Mouse (Mus musculus): ENCODE data around the gene Crebrf. TPM values are rescaled to one million over a fixed set of nuclear protein-coding genes. Genes with fewer than 3 reads are reported as not detected.
A peak's percentile ranks its signal among the peaks of the same experiment; 100 is the strongest.

Gene Crebrf
- polyA plus RNA-seq, 1 experiment from 2014 or later, result 8.3 TPM

DNA sequence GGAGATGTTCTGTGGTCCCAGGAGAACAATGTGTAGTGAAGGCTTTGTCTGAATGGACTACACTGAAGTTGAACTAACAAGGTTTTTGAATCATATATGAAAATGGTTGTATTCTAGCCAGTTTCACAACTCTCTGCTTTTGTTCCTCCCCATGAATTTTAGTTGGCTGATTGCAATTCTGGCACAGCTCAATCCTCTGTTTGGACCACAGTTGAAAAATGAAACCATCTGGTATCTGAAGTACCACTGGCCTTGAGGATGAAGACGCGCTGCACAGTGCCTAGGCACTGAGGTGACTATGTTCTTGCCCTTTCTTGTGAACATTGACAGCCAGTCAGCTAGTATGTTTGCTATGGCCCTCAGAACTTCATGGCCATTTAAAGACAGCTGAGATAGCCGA, 20.3 kb upstream of the Crebrf start:
- Histone ChIP-seq H3K4me2 (ENCODE audit: low read length) (no peak overlapping the region), H3K9ac (ENCODE audit: low read length) (no peak overlapping the region), H3K4me3 (ENCODE audit: control insufficient read depth in 1 of 2, insufficient read depth in 1 of 2, low read depth in 1 of 2, low read length in 2 of 2) (no peak overlapping the region), H3K4me1 (ENCODE audit: control insufficient read depth in 2 of 2, insufficient read depth in 2 of 2, low read length in 2 of 2) (peaks cover 13 to 25% of the 10 kb centered on the region in 2 experiments), H3K27ac (replicated peaks in 1 of 2; ENCODE audit: control insufficient read depth in 1 of 2, insufficient read depth in 1 of 2, low read depth in 2 of 2, low read length in 2 of 2) (no peak overlapping the region), H3K27me3 (ENCODE audit: control insufficient read depth, insufficient read depth, low read length) (no peaks in the 10 kb centered on the region), H3K9me3 (ENCODE audit: control insufficient read depth, low read length) (no peaks in the 10 kb centered on the region), H3K36me3 (ENCODE audit: control insufficient read depth, insufficient read depth, low read length) (peaks cover 48% of the 10 kb centered on the region)
- 93% methylated on average over 3 of the region's 3 CpGs for WGBS
- no peak for ATAC-seq (ENCODE audit: insufficient number of reproducible peaks, insufficient read depth, low FRiP score, low read depth)

DNA sequence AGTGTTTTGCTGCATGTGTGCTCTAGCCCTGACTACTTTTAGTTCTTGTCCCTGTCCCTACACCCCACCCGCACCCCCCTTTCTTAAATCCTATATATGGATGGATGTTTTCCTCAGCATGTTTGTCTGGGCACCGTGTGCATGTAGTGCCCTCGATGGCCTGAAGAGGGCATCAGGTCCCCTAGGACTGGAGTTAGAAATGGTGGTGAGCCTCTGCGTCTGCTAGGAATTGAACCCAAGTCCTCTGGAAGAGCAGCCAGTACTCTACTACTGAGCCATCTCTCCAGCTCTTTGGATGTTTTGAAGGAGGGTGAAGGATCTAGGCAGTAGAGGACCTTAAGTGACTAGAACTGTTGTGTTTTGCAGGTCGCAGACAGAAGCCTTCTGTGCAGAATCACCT, 16.6 kb upstream of the Crebrf start:
- Histone ChIP-seq H3K36me3 (ENCODE audit: control insufficient read depth, insufficient read depth, low read length) (peaks cover 60% of the 10 kb centered on the region), H3K27ac (replicated peaks in 1 of 2; ENCODE audit: control insufficient read depth in 1 of 2, insufficient read depth in 1 of 2, low read depth in 2 of 2, low read length in 2 of 2) (peak overlapping the region; percentile 49 to 71; a peak in 2 of 4 replicates), H3K4me1 (ENCODE audit: control insufficient read depth in 2 of 2, insufficient read depth in 2 of 2, low read length in 2 of 2) (peaks cover 27 to 43% of the 10 kb centered on the region in 2 experiments), H3K9me3 (ENCODE audit: control insufficient read depth, low read length) (no peaks in the 10 kb centered on the region), H3K4me3 (ENCODE audit: control insufficient read depth in 1 of 2, insufficient read depth in 1 of 2, low read depth in 1 of 2, low read length in 2 of 2) (no peak overlapping the region), H3K4me2 (ENCODE audit: low read length) (no peak overlapping the region), H3K9ac (ENCODE audit: low read length) (no peak overlapping the region), H3K27me3 (ENCODE audit: control insufficient read depth, insufficient read depth, low read length) (no peaks in the 10 kb centered on the region)
- WGBS, result 89% methylated on average over 5 of the region's 5 CpGs
- no peak for ATAC-seq (ENCODE audit: insufficient number of reproducible peaks, insufficient read depth, low FRiP score, low read depth)

DNA sequence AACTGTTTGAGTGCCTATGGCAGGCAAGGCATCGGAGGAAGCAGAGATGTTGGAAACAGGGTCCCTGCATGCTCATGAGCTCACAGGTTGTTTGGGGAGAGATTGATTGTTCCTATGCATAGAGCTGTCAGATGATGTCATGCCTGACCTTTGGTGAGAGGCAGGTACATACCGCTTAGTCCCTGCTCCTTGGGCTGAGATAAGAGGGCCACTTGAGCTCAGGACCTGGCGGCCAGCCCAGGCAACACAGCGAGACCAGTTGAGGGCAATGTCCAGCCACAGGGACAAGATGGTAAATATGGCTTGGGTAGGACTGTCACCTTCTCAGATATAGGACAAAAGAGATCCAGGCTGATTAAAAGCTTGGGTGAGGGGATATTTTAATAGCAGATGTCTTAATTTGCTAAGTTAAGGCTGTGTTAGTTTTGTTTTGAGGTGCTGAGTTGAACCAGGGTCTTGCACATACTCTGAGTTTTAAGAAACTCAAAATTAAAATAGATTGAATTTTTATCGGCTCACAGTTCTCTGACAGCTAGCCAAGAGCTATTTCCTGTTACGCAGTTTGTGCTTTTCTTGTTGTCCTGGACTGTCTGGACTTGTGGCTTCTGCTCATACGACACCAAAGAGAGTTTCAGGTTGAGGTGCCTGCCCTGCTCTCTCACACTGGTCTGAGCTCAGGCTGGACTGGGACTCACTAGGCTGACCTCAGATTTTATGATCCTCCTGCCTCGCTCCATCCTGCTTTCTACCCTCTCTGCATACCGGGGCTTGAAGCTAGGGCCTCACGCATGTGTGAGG, 15.4 kb upstream of the Crebrf start:
- Histone ChIP-seq H3K27me3 (ENCODE audit: control insufficient read depth, insufficient read depth, low read length) (no peaks in the 10 kb centered on the region), H3K4me1 (ENCODE audit: control insufficient read depth in 2 of 2, insufficient read depth in 2 of 2, low read length in 2 of 2) (peaks cover 27 to 38% of the 10 kb centered on the region in 2 experiments), H3K27ac (replicated peaks in 1 of 2; ENCODE audit: control insufficient read depth in 1 of 2, insufficient read depth in 1 of 2, low read depth in 2 of 2, low read length in 2 of 2) (peak overlapping the region; percentile 67 to 71), H3K36me3 (ENCODE audit: control insufficient read depth, insufficient read depth, low read length) (peaks cover 65% of the 10 kb centered on the region), H3K9ac (ENCODE audit: low read length) (no peak overlapping the region), H3K4me2 (ENCODE audit: low read length) (no peak overlapping the region), H3K4me3 (ENCODE audit: control insufficient read depth in 1 of 2, insufficient read depth in 1 of 2, low read depth in 1 of 2, low read length in 2 of 2) (no peak overlapping the region), H3K9me3 (ENCODE audit: control insufficient read depth, low read length) (0 out of 2 replicates have a peak, but pooled peaks cover 3% of the 10 kb centered on the region)
- 0 out of 2 replicates have a peak, but pooled peaks have one; percentile 51 for ATAC-seq (ENCODE audit: insufficient number of reproducible peaks, insufficient read depth, low FRiP score, low read depth)
- WGBS, result 52% methylated on average over 10 of the region's 10 CpGs

DNA sequence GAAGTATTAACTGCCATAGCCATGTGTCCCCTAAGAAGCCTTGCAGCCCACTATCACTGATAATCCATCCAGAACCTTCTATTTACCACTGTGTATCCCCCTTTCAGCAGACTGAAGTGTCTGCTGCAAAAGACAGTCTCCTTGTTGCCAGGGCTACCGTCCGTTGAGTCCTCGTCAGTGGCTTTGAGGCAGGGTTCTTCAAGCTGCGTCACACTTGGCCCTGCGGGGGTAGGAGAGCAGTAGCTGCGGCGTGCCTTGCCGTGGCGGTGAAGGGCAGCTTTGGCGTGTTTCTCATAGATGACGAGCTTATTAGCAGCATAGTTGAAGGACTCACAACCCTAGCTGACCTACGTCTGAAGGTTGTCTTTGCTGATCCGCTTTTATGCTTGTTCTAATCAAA, 13.9 kb upstream of the Crebrf start:
- Histone ChIP-seq H3K36me3 (ENCODE audit: control insufficient read depth, insufficient read depth, low read length) (peaks cover 50% of the 10 kb centered on the region), H3K4me3 (ENCODE audit: control insufficient read depth in 1 of 2, insufficient read depth in 1 of 2, low read depth in 1 of 2, low read length in 2 of 2) (no peak overlapping the region), H3K9ac (ENCODE audit: low read length) (no peak overlapping the region), H3K4me2 (ENCODE audit: low read length) (peak overlapping the region; percentile 2; the same call in 1 of the 2 replicates), H3K27ac (replicated peaks in 1 of 2; ENCODE audit: control insufficient read depth in 1 of 2, insufficient read depth in 1 of 2, low read depth in 2 of 2, low read length in 2 of 2) (peak overlapping the region; percentile 35 to 48; a peak in 3 of 4 replicates), H3K9me3 (ENCODE audit: control insufficient read depth, low read length) (0 out of 2 replicates have a peak, but pooled peaks cover 3% of the 10 kb centered on the region), H3K4me1 (ENCODE audit: control insufficient read depth in 2 of 2, insufficient read depth in 2 of 2, low read length in 2 of 2) (peaks cover 27 to 48% of the 10 kb centered on the region in 2 experiments), H3K27me3 (ENCODE audit: control insufficient read depth, insufficient read depth, low read length) (no peaks in the 10 kb centered on the region)
- 37% methylated on average over 13 of the region's 13 CpGs for WGBS
- ATAC-seq (ENCODE audit: insufficient number of reproducible peaks, insufficient read depth, low FRiP score, low read depth), result no peak

DNA sequence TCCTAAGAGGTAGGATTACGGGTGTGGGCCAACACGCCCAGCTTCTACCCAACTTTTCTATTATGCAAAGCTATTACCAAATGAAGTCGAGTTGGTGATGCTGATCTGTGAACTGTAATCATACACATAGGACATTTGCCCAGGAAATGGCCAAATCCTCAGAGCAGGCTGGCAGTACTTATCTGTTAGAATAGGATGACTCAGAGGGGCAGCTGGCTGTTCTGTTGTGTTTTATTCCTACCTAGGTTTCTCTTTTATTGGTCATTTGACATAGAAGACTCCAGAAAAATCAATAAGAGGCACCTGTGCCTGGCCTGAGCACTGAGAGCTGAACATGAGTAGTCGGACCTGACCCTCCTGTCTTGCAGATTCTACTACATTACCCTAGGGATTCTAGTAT, 12.8 kb upstream of the Crebrf start:
- WGBS, result 79% methylated on average over 4 of the region's 4 CpGs
- Histone ChIP-seq H3K4me1 (ENCODE audit: control insufficient read depth in 2 of 2, insufficient read depth in 2 of 2, low read length in 2 of 2) (peaks cover 28 to 51% of the 10 kb centered on the region in 2 experiments), H3K4me2 (ENCODE audit: low read length) (no peak overlapping the region), H3K36me3 (ENCODE audit: control insufficient read depth, insufficient read depth, low read length) (peaks cover 40% of the 10 kb centered on the region), H3K27me3 (ENCODE audit: control insufficient read depth, insufficient read depth, low read length) (no peaks in the 10 kb centered on the region), H3K9ac (ENCODE audit: low read length) (no peak overlapping the region), H3K27ac (replicated peaks in 1 of 2; ENCODE audit: control insufficient read depth in 1 of 2, insufficient read depth in 1 of 2, low read depth in 2 of 2, low read length in 2 of 2) (0 out of 4 replicates have a peak overlapping the region, but pooled peaks of 1 of the 2 experiments have one; percentile 48), H3K9me3 (ENCODE audit: control insufficient read depth, low read length) (0 out of 2 replicates have a peak, but pooled peaks cover 3% of the 10 kb centered on the region), H3K4me3 (ENCODE audit: control insufficient read depth in 1 of 2, insufficient read depth in 1 of 2, low read depth in 1 of 2, low read length in 2 of 2) (no peak overlapping the region)
- ATAC-seq (ENCODE audit: insufficient number of reproducible peaks, insufficient read depth, low FRiP score, low read depth), result no peak

DNA sequence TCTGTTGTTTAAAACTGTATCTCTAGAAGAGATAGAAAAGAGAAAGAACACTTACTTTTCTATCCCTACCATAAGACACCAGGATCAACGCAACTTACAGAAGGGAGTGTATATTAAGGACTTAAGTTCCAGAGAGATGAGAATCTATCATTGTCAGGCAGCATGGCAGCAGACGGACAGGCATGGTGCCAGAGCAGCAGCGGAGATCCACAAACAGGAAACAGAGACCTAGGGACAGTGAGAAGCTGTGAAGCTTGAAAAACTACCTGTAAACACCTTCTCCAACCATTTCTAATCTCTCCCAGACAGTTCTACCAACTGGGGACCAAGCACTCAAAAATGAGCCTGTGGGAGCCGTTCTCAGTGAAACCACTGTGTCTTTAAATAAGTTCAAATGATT, 11.8 kb upstream of the Crebrf start:
- Histone ChIP-seq H3K9me3 (ENCODE audit: control insufficient read depth, low read length) (0 out of 2 replicates have a peak, but pooled peaks cover 3% of the 10 kb centered on the region), H3K4me2 (ENCODE audit: low read length) (no peak overlapping the region), H3K9ac (ENCODE audit: low read length) (no peak overlapping the region), H3K36me3 (ENCODE audit: control insufficient read depth, insufficient read depth, low read length) (peaks cover 30% of the 10 kb centered on the region), H3K27me3 (ENCODE audit: control insufficient read depth, insufficient read depth, low read length) (no peaks in the 10 kb centered on the region), H3K27ac (replicated peaks in 1 of 2; ENCODE audit: control insufficient read depth in 1 of 2, insufficient read depth in 1 of 2, low read depth in 2 of 2, low read length in 2 of 2) (no peak overlapping the region), H3K4me1 (ENCODE audit: control insufficient read depth in 2 of 2, insufficient read depth in 2 of 2, low read length in 2 of 2) (peaks cover 28 to 51% of the 10 kb centered on the region in 2 experiments), H3K4me3 (ENCODE audit: control insufficient read depth in 1 of 2, insufficient read depth in 1 of 2, low read depth in 1 of 2, low read length in 2 of 2) (no peak overlapping the region)
- 82% methylated on average over 4 of the region's 4 CpGs for WGBS
- no peak for ATAC-seq (ENCODE audit: insufficient number of reproducible peaks, insufficient read depth, low FRiP score, low read depth)

DNA sequence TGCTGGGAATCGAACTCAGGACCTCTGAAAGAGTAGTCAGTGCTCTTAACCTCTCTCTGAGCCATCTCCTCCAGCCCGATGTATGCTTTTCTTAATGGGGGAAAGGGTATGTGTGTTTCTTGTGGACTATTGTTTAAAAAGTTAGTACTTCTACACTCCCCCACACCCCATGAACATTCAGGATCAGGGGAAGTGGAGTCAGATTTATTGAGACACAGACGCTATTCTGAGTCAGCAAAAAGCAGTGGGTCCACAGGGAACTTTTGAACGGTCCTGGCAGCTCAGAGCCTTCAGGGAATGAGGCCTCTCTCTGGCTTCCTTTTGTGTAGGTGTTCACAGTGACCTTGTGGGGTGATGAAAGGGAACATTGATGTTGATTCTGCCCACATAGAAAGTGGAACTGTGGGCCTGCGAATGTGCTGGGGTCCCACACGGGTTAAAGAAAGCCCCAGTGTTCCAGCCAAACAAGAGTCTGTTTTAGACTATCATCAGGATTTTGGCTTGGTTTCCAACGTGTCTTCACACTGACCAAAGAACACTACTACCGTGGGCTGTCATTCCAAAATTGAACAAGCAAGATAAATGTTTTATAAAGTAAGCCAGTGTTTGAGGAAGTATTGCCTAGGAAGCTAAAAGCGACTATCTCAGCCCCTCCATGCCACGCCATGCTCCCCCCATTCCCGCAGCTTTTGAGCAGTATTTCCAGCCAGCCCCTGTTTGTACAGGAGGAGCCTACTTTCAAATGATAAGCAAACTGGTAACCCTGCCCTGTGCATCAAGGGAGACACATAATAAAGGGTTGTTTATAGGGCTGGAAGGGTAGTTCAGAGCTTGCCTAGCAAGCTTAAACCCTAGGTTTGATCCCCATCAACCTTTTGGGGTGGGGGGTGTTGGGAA, 9.7 kb upstream of the Crebrf start:
- no peaks in the 10 kb centered on the region for H3K27me3 ChIP-seq (ENCODE audit: control insufficient read depth, insufficient read depth, low read length)
- 48% methylated on average over 11 of the region's 11 CpGs for WGBS
- peaks cover 28 to 54% of the 10 kb centered on the region in 2 experiments for H3K4me1 ChIP-seq (ENCODE audit: control insufficient read depth in 2 of 2, insufficient read depth in 2 of 2, low read length in 2 of 2)
- peak overlapping the region; percentile 52 to 54 for H3K27ac ChIP-seq (replicated peaks in 1 of 2; ENCODE audit: control insufficient read depth in 1 of 2, insufficient read depth in 1 of 2, low read depth in 2 of 2, low read length in 2 of 2)
- no peak overlapping the region for H3K4me3 ChIP-seq (ENCODE audit: control insufficient read depth in 1 of 2, insufficient read depth in 1 of 2, low read depth in 1 of 2, low read length in 2 of 2)
- 0 out of 2 replicates have a peak, but pooled peaks cover 3% of the 10 kb centered on the region for H3K9me3 ChIP-seq (ENCODE audit: control insufficient read depth, low read length)
- H3K9ac ChIP-seq (ENCODE audit: low read length), result peak overlapping the region; percentile 9; the same call in 1 of the 2 replicates
- H3K36me3 ChIP-seq (ENCODE audit: control insufficient read depth, insufficient read depth, low read length), result peaks cover 12% of the 10 kb centered on the region; the same call in 1 of the 2 replicates
- no peak for ATAC-seq (ENCODE audit: insufficient number of reproducible peaks, insufficient read depth, low FRiP score, low read depth)
- H3K4me2 ChIP-seq (ENCODE audit: low read length), result no peak overlapping the region

Data from heart, embryonic 14.5 days (tissue).